Mouse (Mus musculus): ENCODE data around the gene Mrpl33.
"Not testable (repeated sequence)": the region's sequence is repeated elsewhere in the genome, so short reads cannot be mapped to it uniquely, and the experiment has no call there.

The Mrpl33 gene

GRCm38 (mm10) chr5:31596481-31597429 lies at the start of gene Mrpl33:
Gene Mrpl33, plus strand, starts transcription at chr5:31596935.
- no peak for DNase-seq (ENCODE audit: extremely low read depth, low read depth, low spot score)

DNA sequence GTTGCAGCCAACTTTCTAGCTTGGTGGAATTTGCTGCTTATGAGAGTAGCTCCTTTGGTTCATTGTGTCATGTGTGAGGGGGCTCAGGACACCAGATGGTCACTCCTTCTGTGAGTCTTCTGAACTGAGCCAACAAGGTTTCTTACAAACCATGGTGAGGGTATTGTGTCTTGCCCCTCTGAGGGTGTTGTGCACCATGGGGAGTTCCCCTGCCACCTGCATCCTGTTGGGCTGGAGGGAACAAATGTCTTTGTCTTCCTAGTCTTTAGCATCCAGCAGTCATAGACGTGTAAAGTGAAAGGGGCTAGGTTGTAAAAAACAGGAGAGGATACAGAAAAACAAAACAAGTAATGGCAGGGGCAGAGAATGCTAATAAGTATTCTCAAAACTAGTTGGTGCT lies 37.3 kb upstream of the Mrpl33 start:
- DNase-seq (ENCODE audit: extremely low read depth, low read depth, low spot score): no peak

GRCm38 (mm10) chr5:31560352-31560751 lies 36.4 kb upstream of the Mrpl33 start:
- DNase-seq (ENCODE audit: extremely low read depth, low read depth, low spot score): no peak

- no peak for DNase-seq (ENCODE audit: extremely low read depth, low read depth, low spot score)
Observed at GRCm38 (mm10) chr5:31562036-31562666, 34.6 kb upstream of the Mrpl33 start.

DNA sequence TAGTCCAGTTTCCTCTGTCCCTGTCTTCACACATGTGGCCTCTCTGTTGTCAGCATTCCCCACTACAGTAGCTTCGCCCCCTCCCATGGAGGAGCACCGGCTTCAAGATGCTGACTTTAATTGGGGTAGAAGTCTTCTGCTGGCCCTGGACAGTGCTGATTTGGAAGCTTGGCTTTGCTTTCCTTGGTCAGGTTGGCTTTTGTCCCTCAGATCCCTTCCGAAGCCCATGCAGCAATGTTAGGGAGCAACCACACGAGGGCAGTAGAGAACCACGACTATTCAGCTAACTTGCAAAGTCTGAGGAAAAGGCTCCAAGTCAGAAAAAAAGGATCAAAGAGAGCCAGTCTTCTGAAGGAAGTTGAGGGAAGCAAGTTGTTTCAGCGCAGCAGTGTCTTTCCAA lies 33.2 kb upstream of the Mrpl33 start:
- DNase-seq (ENCODE audit: extremely low read depth, low read depth, low spot score): no peak

GRCm38 (mm10) chr5:31563905-31564304 lies 32.8 kb upstream of the Mrpl33 start:
- DNase-seq (ENCODE audit: extremely low read depth, low read depth, low spot score): no peak

- peak; percentile 80 for DNase-seq (ENCODE audit: extremely low read depth, low read depth, low spot score)
Observed at GRCm38 (mm10) chr5:31564976-31565375, 31.8 kb upstream of the Mrpl33 start.

DNA sequence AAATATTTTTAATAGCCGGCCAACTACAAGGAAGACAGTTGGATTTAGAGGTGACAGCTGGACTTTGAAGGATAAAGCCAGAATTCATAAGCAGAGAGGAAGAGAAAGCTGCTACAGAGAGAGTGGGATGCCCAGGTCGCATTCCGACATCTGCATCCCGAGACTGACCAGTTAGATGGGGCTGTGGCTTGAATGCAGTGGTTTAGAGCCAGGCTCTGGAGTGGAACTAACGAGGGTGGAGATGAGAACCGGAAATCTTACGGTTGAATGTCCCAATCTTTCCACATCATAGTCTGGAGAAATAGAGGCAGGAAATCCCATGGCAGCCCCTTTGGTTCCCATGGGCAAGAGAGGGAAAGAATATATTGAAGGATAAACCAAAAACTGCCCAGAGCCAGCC lies 30.7 kb upstream of the Mrpl33 start:
- no peak for DNase-seq (ENCODE audit: extremely low read depth, low read depth, low spot score)

DNA sequence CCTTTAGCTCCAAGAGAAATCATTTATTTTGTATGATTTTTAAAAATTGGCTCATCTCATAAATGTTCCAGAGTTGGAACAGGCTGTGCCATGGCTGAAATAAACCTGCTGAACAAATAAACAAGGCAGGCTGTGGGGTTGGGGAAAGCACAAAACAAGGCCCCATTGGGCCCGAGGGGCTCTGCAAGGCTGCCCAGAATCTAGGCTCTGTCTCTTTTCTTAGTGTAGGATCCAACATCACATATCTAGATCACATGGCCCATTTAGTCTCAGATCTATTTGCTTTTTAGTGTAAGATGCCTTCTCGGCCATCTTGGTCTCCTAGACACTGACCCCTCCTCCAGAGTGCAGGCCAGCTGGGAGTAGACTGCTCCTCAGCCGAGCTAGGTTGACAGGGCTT lies 30.3 kb upstream of the Mrpl33 start:
- no peak for DNase-seq (ENCODE audit: extremely low read depth, low read depth, low spot score)

- DNase-seq (ENCODE audit: extremely low read depth, low read depth, low spot score): no peak
Observed at GRCm38 (mm10) chr5:31567951-31568657, 28.6 kb upstream of the Mrpl33 start.

DNA sequence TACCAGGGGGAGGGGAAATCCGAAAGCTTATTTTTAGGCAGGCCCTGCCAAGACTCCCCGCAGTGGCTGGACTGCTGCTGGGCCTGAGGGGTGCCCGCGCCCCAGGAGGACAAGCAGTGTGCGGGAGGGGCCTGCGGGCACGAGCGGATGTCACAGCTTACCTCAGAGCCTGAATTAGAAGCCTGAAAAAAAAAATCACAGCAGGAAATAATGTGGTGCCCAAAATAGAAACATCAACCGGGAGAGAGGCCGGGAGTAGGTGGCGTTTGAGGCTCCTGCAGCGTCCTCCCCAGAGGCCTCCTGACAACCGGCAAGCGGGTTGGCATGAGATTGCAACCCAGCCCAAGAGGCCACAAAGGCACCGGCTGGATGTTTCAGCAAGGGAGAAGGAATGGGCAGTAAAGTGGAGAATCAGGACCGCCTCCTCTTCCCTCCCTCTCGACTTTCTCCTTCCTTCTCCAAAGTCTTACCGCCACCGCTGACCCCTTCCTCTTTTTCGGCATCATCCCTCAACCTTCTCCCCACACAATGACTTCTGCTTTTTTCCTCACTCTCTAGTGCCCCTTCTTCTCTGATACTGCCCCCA lies 25.6 kb upstream of the Mrpl33 start:
- no peak for DNase-seq (ENCODE audit: extremely low read depth, low read depth, low spot score)

DNA sequence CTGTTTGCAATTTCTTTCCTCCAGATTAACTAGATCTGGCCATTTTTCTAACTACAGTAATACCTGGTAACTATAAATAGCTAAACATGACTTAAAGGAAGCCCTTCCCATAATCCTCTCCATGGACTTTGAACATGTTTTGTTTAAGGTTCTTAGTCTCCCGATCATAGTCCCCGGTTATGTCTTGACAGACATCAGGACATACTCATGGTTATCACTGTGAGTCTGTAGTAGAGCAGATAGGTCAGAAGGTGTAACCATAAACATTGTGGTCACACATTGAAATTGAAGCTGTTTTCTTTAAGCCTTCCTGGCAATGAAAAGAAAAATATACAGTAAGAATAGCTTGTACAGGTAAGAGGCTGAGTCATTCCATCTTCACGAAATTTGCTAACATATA lies 23.0 kb upstream of the Mrpl33 start:
- DNase-seq (ENCODE audit: extremely low read depth, low read depth, low spot score): no peak

- no peak for DNase-seq (ENCODE audit: extremely low read depth, low read depth, low spot score)
Observed at GRCm38 (mm10) chr5:31576539-31576975, 20.2 kb upstream of the Mrpl33 start.

DNA sequence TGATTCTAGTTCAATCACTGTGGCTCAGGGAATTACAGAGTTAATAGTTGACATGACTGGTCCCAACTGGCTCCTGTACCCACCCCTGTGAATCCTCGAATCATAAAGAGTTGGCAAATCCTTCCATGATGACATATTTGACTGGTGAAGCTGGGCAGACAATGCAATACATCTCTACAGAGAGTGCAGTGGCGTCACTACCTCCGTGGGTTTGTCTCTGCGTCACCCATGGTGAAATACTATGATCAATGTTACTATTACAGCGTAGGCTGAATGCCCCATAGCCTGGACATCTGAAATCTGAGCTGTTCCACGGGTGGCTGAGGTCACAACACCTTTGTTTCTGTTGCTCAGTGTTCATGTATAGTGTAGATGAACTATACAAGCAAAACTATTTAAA lies 15.5 kb upstream of the Mrpl33 start:
- no peak for DNase-seq (ENCODE audit: extremely low read depth, low read depth, low spot score)

DNA sequence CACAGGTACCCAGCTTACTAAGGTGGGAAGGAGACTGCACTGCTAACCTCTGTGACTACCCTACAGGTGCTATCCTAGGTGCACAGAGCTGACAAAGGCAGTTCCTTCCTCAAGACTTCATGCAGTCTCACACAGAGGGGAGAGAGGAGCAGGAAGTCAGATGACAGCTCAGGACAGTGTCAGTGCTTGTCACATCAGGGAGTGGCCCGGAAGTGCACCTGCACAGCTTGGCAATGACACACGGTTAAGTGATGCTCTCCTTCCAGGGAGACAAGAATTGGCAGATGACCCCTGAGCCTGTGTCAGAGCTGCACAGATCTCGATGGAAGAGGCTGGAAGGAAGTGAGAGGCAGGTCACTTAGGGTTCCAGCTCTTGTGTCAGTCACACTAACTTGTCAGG lies 14.8 kb upstream of the Mrpl33 start:
- no peak for DNase-seq (ENCODE audit: extremely low read depth, low read depth, low spot score)

- DNase-seq (ENCODE audit: extremely low read depth, low read depth, low spot score): no peak
Observed at GRCm38 (mm10) chr5:31583261-31583660, 13.5 kb upstream of the Mrpl33 start.

- DNase-seq (ENCODE audit: extremely low read depth, low read depth, low spot score): no peak
Observed at GRCm38 (mm10) chr5:31585526-31585925, 11.2 kb upstream of the Mrpl33 start.

- no peak for DNase-seq (ENCODE audit: extremely low read depth, low read depth, low spot score)
Observed at GRCm38 (mm10) chr5:31588016-31588415, 8.7 kb upstream of the Mrpl33 start.

DNA sequence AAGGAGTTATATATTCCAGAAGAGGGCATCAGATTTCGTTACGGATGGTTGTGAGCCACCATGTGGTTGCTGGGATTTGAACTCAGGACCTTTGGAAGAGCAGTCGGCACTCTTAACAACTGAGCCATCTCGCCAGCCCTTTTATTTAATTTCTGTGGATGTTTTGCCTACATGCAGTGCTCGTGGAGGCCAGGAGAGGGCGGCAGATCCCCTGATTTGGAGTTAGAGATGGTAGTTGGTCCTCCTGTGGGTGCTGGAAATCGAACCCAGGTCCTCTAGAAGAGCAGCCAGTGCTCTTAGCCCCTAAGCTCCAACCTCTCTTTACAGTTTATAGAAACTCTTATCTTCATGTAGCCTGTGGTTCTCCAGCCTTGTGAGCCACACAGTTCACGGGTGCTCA lies 8.1 kb upstream of the Mrpl33 start:
- not testable (repeated sequence) for DNase-seq (ENCODE audit: extremely low read depth, low read depth, low spot score)

DNA sequence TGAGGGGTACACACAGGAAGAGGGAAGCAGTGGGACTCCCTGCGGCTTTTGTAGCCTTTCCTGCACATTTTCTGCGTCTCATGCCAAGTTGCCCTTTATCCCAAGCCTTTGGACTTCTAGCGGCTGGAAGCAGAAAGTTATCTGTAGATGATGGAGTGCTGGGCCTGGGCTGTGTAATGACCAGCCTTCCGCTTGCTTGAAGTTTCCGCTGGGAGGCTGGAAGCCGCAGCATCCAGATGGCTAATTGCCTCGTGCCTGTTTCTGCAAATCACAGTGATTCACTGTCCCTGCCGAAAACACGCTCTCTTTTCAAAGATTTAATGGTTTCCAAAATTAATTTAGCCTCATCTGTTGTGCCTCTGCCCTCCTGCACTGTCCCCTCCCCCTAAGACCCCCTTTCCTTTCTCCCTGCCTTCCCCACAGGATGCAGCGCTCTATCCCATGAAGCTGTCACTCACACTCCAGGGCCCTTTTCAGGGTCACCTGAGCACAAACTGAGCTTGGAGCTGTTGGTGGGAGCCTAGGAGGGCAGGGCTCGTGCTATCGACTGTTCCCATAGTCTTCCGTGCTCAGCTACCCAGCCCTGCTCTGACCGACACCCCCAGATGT lies 6.9 kb upstream of the Mrpl33 start:
- DNase-seq (ENCODE audit: extremely low read depth, low read depth, low spot score): no peak

- DNase-seq (ENCODE audit: extremely low read depth, low read depth, low spot score): no peak
Observed at GRCm38 (mm10) chr5:31591122-31591521, 5.6 kb upstream of the Mrpl33 start.

Data from fat pad, adult 2 months (tissue).